In the genomic region with DNA sequence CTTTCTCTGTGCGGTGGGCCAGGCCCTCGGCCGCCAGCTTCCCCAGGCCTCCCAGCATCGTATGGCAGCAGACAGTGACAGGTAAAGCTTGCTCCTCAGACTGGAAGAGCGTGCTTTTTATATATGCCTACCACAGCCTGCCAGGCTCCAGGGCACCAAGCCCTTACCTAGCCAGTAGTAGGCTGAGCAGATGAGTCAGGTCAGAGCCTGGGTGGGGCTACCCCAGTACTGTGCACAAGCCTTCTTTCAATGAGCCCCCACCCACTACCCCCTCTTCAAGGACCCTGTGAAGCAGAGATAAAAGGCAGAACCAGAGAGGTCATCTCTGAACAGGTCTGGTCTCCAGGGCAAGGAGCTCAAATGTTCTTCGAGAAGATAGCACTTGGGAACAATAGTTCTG, we compare ENCODE assay signal across 29 mouse cellular contexts. TPM values are rescaled to one million over a fixed set of nuclear protein-coding genes. Genes with fewer than 3 reads are reported as not detected.
DNase-seq lines count a peak whose midpoint lies in the region; ATAC-seq lines count a peak whose summit lies in the region.
"Had no signal": no experiment of that assay in that cellular context is flagged by ENCODE, and none has a peak within 500 bp of the region (broad histone marks: within the 10 kb centered on the region; RNA-seq: fewer than 3 reads in every experiment).

A gene (minus strand): TSS at position 133 of the 400 bp plus-strand sequence.

- no peak within 1 kb of the TSS for H3K4me2 ChIP-seq in kidney, embryonic 16.5 days (replicated peaks; ENCODE audit: low read depth, low read length)
- H3K4me2 ChIP-seq in limb, embryonic 15.5 days = no peak within 1 kb of the TSS
- H3K4me2 ChIP-seq: embryonic facial prominence, embryonic 12.5 days; forebrain, embryonic 12.5 days; hindbrain, embryonic 14.5 days; liver, embryonic 15.5 days; neural tube, embryonic 15.5 days had no signal

- ATAC-seq in kidney, embryonic 16.5 days (ENCODE audit: low FRiP score, low TSS enrichment) = 0 out of 2 replicates have a peak, but pooled peaks have one; percentile 35
- ATAC-seq in limb, embryonic 15.5 days (ENCODE audit: insufficient number of reproducible peaks, low FRiP score, low TSS enrichment, low read depth) = 0 out of 2 replicates have a peak, but pooled peaks have one; percentile 8
- ATAC-seq: intestine, embryonic 16.5 days had no signal

- WGBS in kidney, embryonic 16.5 days = 80% methylated on average over 6 of the region's 6 CpGs
- WGBS in limb, embryonic 15.5 days = 68% methylated on average over 6 of the region's 6 CpGs

- H3K4me3 ChIP-seq in kidney, embryonic 16.5 days (ENCODE audit: low read length) = no peak within 1 kb of the TSS
- H3K4me3 ChIP-seq in limb, embryonic 15.5 days = 0 out of 2 replicates have a peak within 1 kb of the TSS, but pooled peaks have one; percentile 4
- H3K4me3 ChIP-seq: embryonic facial prominence, embryonic 12.5 days; forebrain, embryonic 12.5 days; heart, embryonic 10.5 days; liver, embryonic 15.5 days; myocyte; neural tube, embryonic 15.5 days had no signal

- no peaks in the 10 kb centered on the region for H3K27me3 ChIP-seq in kidney, embryonic 16.5 days (ENCODE audit: insufficient read depth, low read length)
- H3K27me3 ChIP-seq in limb, embryonic 15.5 days = no peaks in the 10 kb centered on the region
- H3K27me3 ChIP-seq: embryonic facial prominence, embryonic 12.5 days; liver, embryonic 15.5 days; neural tube, embryonic 15.5 days had no signal

- H3K9me3 ChIP-seq in kidney, embryonic 16.5 days (ENCODE audit: low read length) = no peaks in the 10 kb centered on the region
- H3K9me3 ChIP-seq in limb, embryonic 15.5 days = no peaks in the 10 kb centered on the region
- H3K9me3 ChIP-seq: embryonic facial prominence, embryonic 12.5 days; forebrain, embryonic 12.5 days; G1E; heart, embryonic 10.5 days; liver, embryonic 15.5 days; neural tube, embryonic 15.5 days had no signal

- no peaks in the 10 kb centered on the region for H3K4me1 ChIP-seq in kidney, embryonic 16.5 days (ENCODE audit: insufficient read depth, low read length)
- H3K4me1 ChIP-seq in limb, embryonic 15.5 days = 0 out of 2 replicates have a peak, but pooled peaks cover 4% of the 10 kb centered on the region
- H3K4me1 ChIP-seq: embryonic facial prominence, embryonic 12.5 days; forebrain, embryonic 12.5 days; neural tube, embryonic 15.5 days had no signal

- no peak within 1 kb of the TSS for H3K9ac ChIP-seq in kidney, embryonic 16.5 days (replicated peaks; ENCODE audit: low read length)
- no peak within 1 kb of the TSS for H3K9ac ChIP-seq in limb, embryonic 15.5 days
- H3K9ac ChIP-seq: embryonic facial prominence, embryonic 12.5 days; forebrain, embryonic 12.5 days; hindbrain, embryonic 14.5 days; liver, embryonic 15.5 days; neural tube, embryonic 15.5 days had no signal

- H3K27ac ChIP-seq in kidney, embryonic 16.5 days (ENCODE audit: low read length) = no peak within 1 kb of the TSS
- H3K27ac ChIP-seq in limb, embryonic 15.5 days = peak within 1 kb of the TSS; percentile 54; the same call in 1 of the 2 replicates
- H3K27ac ChIP-seq: embryonic facial prominence, embryonic 12.5 days; forebrain, embryonic 12.5 days; heart, embryonic 10.5 days; hindbrain, embryonic 14.5 days; liver, embryonic 15.5 days; neural tube, embryonic 15.5 days had no signal

- DNase-seq in kidney, postnatal 10 days = no peak
- DNase-seq in urinary bladder, adult 2 months (ENCODE audit: low spot score) = no peak
- DNase-seq in urinary bladder, postnatal 10 days (ENCODE audit: low spot score) = no peak
- no peak for DNase-seq in c-Kit-positive CD71-positive TER-119-positive erythroid progenitor cells, embryonic 14.5 days (ENCODE audit: low spot score)
- DNase-seq in spleen, postnatal 10 days (ENCODE audit: low spot score in 2 of 2) = no peak
- DNase-seq in adrenal gland, adult 8-10 months = no peak
- DNase-seq: B cell, adult 2 months; cerebellum, adult 11 months; gastrocnemius, postnatal 25 days; kidney, postnatal 25 days; layer of hippocampus, adult 9-11 months; midbrain, embryonic 14.5 days; right cerebral cortex, postnatal 4 days; thymus, adult 18-20 months had no signal

- H3K36me3 ChIP-seq in kidney, embryonic 16.5 days (ENCODE audit: insufficient read depth, low read length) = no peaks in the 10 kb centered on the region
- no peaks in the 10 kb centered on the region for H3K36me3 ChIP-seq in limb, embryonic 15.5 days
- H3K36me3 ChIP-seq: embryonic facial prominence, embryonic 12.5 days; forebrain, embryonic 12.5 days; G1E; heart, embryonic 10.5 days; liver, embryonic 15.5 days; neural tube, embryonic 15.5 days had no signal

RNA-seq across cellular contexts. Expression of the gene that starts here (rescaled TPM):
- 0.86 and 1.1 TPM in 2 replicates for polyA plus RNA-seq in kidney, embryonic 16.5 days (2015; fragmentation: Nextera tagmentation; extraction: Ambion mirVana)
- polyA plus RNA-seq in urinary bladder, adult 2 months (2012; rRNA removed) = 714 and 1,004 TPM in 2 replicates
- polyA plus RNA-seq in limb, embryonic 15.5 days (2015; fragmentation: Nextera tagmentation; extraction: Ambion mirVana) = 171 and 203 TPM in 2 replicates
- total RNA-seq in adrenal gland, adult 8-10 months (2022) = not detected
- total RNA-seq: adrenal gland, adult 18-20 months; common myeloid progenitor, adult 5-6 weeks; G1E; heart, postnatal 25 days; megakaryocyte, adult 5-6 weeks had no signal
- polyA plus RNA-seq: embryonic facial prominence, embryonic 12.5 days; forebrain, embryonic 12.5 days; G1E; heart, embryonic 10.5 days; hindbrain, embryonic 14.5 days; intestine, embryonic 16.5 days; midbrain, embryonic 14.5 days; myocyte; neural tube, embryonic 15.5 days had no signal

Comparison
In these comparisons a context has a peak if more than half of its experiments do, and no peak if none do; other contexts are left out.
1. RNA of the gene that starts here (polyA plus RNA-seq): 714 to 1,004 TPM in urinary bladder, adult 2 months and 171 to 203 TPM in limb, embryonic 15.5 days; 0.86 to 1.1 TPM in kidney, embryonic 16.5 days; every median in the first group is over 10 times any median in the second.